Mouse (Mus musculus): ENCODE measurements around the gene Rnf224. TPM values are rescaled to one million over a fixed set of nuclear protein-coding genes. Genes with fewer than 3 reads are reported as not detected.

Rnf224 gene
- total RNA-seq, 2 experiments from 2014 or later: not detected

DNA sequence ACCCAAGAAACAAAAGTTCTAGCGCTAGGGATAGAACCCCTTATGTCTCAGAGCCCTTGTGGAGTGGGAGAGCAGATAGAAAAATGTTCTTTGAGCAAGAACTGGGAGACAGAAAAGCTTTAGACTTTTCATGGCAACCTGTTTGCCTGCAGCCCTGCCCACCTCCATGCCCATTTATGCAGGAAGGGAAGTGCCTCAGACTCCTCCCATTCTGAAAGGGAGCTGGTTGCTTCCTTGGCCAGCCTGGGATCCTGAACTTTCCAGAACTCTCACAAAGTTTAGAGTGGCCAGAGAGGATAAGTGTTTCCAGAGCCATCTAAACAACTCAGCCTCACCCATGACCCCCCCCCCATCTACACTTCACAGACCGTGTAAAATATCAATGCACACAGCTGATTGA is 39.4 kb downstream of the Rnf224 start:
- intact Hi-C loops (cut with DNase I): no loop called here
- DNase-seq: peak in 1 of 2 experiments; percentile 9

DNA sequence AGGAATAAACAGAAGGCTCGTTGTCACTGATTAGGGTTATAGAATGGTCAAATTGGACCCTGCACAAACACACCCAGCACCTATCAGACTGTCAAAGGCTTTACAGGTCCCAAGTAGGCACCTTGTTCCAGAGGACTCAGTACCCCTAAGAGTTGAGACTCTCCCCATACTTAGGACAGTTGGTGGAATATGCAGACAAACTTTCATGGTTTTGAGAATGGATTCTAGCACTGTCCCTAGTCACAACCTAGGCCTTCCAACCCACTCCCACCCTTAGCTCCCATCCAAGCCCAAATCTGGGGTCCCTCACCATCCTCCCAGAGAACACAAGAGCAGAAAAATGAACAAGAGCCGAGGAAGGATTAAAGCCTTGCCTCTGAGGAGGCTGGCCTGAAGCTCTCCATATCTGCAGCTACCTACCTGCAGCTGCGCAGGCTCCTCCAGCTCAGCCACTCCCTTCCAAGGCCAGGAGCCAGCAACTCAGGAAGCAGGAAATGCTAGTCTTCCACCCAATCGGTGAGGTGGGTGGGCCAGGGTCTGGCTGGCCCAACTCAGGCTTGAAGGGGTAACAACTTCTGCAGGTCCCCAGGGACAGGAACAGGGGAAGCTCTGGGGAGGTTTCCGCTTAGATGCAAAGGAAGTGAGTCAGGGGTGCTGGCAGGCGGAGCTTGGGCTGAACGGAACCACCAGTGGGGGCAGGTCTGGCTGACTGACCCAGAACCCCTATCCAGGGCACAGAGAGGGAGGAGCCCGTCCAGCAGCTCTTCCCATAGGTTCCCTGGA is 40.2 kb downstream of the Rnf224 start, which contains the start of gene Tor4a:
Tor4a (minus strand) TSS at position 715 of the 783 bp plus-strand sequence.
- intact Hi-C loops (cut with DNase I): no loop called here

DNA sequence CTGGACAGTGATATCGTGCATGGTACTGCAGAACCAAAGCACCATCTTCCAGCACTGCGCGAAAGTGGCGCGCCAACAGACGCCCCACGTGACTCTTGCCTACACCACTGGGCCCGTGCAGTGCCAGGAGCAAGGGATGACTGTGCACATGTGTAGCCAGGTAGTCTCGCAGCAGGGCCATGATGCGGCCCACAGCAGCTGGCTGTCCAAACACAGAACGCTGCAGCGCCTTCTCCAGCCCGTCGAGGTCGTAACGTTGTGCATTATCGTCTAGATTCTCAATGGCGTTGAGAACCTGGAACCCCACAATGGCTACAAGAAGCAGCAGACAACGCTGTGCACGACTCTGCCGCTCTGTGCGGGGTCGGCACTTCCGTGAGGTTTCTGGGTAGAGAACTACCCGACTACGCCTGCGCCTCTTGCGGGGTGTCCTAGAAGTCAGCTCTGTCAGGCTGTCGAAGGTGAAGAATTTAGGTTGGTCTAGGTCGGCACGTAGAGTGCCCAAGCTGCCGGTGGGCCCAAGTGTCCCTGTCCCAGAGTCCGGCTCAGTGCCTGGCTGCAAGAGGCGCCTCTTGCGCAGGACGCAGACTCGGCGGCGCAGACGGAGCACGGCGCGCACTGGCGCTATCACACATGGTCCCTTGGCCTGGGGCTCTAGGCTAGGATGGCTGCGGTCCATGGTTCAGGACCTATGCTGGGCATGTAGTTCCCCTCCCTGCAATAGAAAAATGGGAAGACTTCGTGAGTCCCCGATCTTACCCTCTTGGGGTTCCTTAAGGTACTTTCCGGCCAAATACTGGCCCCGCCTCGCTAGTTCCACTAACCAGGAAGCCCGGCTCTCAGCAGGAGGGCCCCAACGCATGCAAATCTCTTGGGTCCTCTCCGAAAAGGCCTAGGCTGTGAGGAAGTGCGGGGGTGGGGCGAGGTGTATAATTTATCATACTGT is 41.1 kb downstream of the Rnf224 start:
- intact Hi-C loops (cut with DNase I): no loop called here
- peak; percentile 74 to 75 for DNase-seq

More for the DNA sequence above, 40.2 kb downstream of the Rnf224 start, which contains the start of gene Tor4a:
- peak; percentile 85 for DNase-seq

DNA sequence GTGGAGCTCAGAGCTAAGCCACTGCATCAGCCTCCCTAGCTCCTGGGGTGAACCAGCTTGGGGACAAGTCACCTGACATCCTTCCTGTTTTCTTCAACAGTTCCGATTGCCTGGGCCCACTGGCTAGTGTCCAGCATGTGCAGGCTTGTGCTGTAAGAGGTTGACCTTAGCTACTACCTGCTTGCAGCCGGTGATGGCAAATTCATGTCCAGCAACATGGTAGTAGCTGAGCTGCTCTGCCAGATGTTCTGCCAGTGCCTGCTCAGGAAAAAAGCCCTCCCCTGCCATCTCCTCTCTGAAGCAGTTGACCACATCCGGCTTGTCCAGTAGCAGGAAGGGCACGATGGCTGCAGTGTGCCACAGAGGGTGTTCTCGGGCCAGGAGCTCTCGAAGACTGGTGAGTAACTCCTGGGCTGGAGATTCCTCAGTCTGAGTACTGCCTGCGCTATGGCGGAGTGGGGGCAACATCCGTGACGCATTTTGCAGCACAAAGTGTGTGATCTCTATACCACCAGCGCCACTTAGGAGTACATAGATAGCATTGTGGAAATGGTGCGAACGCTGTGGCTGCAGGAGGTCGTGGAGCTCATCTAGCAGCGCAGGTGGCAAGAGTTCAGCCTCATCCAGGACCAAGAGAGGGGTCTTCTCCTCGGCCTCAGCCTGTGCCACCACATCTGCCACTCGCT is 42.0 kb downstream of the Rnf224 start:
- intact Hi-C loops (cut with DNase I): loop anchor here (1.0 kb wide), 1 partner anchor 34 kb away; no protein-coding TSS in a partner anchor
- peak in 1 of 2 experiments; percentile 25 for DNase-seq

DNA sequence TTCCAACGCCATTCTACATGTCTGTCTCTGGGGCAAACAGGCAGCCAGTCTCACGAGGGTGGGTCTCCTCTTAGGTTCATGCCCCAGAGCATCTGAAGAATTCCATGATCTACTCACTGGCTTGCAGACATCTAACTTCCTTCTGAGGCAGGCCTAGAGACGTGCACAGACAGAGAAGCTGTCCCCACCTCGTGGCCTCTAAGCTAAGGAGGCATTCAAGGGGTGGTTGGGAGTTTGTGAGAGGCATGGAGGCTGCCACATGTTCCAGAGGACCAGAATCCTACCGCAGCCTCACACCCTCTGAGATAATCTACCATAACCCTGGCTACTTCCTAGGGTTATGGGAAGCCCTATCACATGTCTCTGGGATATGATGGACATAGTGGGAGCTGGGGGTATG is 42.6 kb downstream of the Rnf224 start:
- DNase-seq: no peak
- intact Hi-C loops (cut with DNase I): loop anchor here (1.0 kb wide), 1 partner anchor 34 kb away; no protein-coding TSS in a partner anchor

DNA sequence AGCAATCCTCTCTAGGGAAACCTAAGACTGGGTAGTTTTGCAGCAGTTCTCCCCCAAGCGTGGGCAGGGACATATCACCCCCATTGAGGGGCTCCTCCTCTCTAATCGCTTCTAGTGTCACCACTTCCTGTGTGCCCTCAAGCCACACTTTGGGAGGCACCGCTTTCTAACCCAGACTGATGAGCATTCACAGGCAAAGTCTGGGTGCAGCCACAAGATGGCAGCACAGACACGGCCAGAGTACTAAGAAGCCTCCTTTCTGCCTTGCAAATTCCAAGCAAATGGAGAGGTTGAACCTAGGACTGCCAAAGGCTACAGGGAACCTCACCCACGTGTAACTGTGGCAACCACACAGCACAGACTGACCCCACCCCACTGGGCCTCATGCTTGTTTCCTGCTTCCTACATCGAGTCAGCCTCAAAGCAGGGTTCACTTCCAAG is 43.2 kb downstream of the Rnf224 start:
- intact Hi-C loops (cut with DNase I): loop anchor here (1.0 to 2.0 kb wide), 2 partner anchors 62 to 135 kb away; partner anchors contain the start of gene Tmem203
- DNase-seq: peak; percentile 87 to 89

DNA sequence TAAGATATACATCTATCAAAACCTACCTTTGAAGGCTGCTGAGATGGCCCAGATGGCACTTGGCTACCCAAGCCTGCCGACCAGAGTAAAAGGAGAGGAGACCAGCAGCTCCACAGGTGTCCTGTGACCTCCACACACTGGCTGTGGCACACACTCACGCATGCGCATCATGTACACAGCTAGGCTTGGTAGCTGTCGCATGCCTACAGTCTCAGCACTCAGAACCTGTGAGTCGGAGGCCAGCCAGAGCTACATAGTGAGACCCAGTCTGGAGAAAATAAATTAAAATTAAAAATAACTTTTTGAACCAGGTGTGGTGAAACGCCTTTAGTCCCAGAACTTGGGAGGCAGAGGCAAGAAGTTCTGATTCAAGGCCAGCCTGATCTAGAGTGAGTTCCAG is 48.7 kb downstream of the Rnf224 start:
- intact Hi-C loops (cut with DNase I): loop anchor here (1.0 to 2.0 kb wide), 2 partner anchors 61 to 89 kb away; no protein-coding TSS in a partner anchor
- no peak for DNase-seq

DNA sequence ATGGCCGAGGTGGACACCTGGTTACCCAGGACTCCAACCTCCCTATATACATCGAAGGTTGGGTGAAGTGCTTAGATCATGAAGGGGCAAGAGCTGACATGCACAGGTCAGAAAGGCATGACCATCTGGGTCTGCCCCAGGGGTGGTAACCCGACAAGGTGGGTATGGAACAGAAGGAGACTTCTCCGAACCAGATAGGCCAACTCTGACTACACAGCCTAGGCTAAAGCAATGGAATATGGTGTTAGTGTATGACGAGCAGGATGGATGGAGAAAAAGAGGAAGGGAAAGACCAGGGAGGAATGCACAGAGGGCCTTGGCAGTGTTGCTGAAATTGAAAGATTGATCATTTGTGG is 50.0 kb downstream of the Rnf224 start:
- DNase-seq: no peak
- intact Hi-C loops (cut with DNase I): loop anchor here (2.0 kb wide), 1 partner anchor 88 kb away; no protein-coding TSS in a partner anchor

DNA sequence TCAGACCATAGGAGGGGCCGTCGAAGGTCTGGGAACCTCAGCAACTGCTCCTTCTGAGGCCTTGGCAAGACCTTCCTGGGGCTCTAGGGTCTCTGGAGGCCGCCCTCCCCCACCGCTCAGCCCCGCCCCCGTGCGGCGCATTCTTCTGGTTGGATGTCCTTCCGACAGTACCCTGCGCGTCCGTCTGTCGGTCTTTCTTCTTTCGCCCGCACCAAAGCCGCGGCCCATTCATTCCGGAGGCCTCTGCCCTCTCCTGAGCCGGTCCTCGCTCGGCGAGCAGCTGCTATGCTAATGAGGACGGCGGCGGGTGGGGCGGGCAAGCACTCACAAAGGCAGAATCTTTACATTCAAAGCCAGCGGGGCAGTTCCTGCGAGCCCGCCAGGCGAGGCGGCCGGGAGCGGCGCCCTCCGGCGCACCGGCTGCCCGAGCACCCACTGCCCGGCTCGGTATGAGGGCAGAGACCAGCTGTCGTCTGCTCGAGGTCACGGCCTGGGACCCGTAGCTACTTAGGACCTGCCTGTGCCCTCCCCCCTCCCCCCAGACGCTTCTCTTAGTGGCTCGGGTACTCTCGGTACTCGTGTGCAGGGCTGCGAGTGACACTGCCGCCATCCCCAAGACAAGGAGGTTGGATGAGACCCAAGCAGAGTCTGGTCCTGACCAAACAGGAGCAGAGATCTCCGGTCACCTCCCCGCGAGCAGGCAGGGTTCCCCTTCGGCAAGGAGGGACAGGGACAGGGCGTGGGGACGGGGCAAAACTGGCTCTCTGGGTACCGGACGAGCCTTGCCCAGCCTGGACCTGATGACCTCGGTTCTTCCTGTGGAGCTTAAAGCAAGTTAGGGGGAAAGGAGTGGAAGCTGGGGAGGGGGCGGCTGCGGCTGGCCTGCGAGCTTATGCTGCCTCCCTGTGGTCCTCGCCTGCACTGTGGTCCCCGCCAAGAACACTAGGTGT is 50.7 kb downstream of the Rnf224 start:
- intact Hi-C loops (cut with DNase I): loop anchor here (2.0 kb wide), 1 partner anchor 87 kb away; no protein-coding TSS in a partner anchor
- DNase-seq: peak; percentile 59 to 64

DNA sequence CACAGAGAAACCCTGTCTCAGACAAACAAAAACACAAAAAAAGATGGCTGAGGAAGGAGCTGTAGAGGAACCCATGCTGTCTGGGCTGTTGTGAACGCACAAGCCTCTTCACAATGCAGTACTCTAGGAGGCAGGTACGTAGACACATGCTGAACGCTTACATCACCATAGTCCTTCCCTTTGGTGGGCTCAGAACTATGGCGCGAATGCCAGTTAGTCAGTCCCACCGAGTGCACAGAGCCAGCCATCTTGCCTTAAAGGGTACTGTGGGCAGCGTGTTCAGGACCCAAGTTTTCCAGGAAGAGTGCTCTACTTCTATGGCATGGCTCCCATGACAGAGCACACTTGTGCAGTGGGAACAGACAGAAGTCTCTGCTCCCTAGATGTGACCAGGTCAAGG is 52.1 kb downstream of the Rnf224 start:
- intact Hi-C loops (cut with DNase I): loop anchor here (5.0 kb wide), 1 partner anchor 42 kb away; no protein-coding TSS in a partner anchor
- DNase-seq: no peak

Other genes starting within 250 kb of the Rnf224 start
- gene Nsmf, start 182.4 kb downstream of the Rnf224 start, total RNA-seq (2021): 10 to 100 TPM; 37.5 to 39.1 TPM
- not detected for gene Entpd8, start 156.5 kb downstream of the Rnf224 start, total RNA-seq (2021)
- not detected for gene Noxa1, start 141.6 kb downstream of the Rnf224 start, total RNA-seq (2021)
- gene Nrarp, start 56.0 kb downstream of the Rnf224 start, total RNA-seq (2021): 10 to 100 TPM; 23.9 to 25.1 TPM
- gene Tor4a, start 39.9 kb downstream of the Rnf224 start, total RNA-seq (2021): 1 to 10 TPM; 5.6 to 6.5 TPM
- 10 to 100 TPM; 40.7 to 46.0 TPM for gene Nelfb, start 25.3 kb downstream of the Rnf224 start, total RNA-seq (2021)
- gene Stpg3, start 22.1 kb downstream of the Rnf224 start, total RNA-seq (2021): not detected
- not detected for gene Fam166a, start 18.0 kb downstream of the Rnf224 start, total RNA-seq (2021)
- gene Tubb4b, start 12.1 kb downstream of the Rnf224 start, total RNA-seq (2021): 100 to 1,000 TPM; 258 to 286 TPM
- gene Slc34a3, start 2.4 kb downstream of the Rnf224 start, total RNA-seq (2021): not detected
- 1 to 10 TPM; 1.3 TPM for gene Rnf208, start 5.5 kb upstream of the Rnf224 start, total RNA-seq (2021)
- not detected for gene Cysrt1, start 5.7 kb upstream of the Rnf224 start, total RNA-seq (2021)
- 1 to 10 TPM; 1.4 to 1.7 TPM for gene AL732309.1, start 10.1 kb upstream of the Rnf224 start, total RNA-seq (2021)
- 10 to 100 TPM; 16.4 to 18.2 TPM for gene Tmem203, start 18.7 kb upstream of the Rnf224 start, total RNA-seq (2021)
- gene Tprn, start 25.8 kb upstream of the Rnf224 start, total RNA-seq (2021): 1 to 10 TPM; 5.0 to 7.5 TPM
- 10 to 100 TPM; 49.4 to 55.2 TPM for gene Ssna1, start 35.7 kb upstream of the Rnf224 start, total RNA-seq (2021)
- gene Anapc2, start 35.7 kb upstream of the Rnf224 start, total RNA-seq (2021): 10 to 100 TPM; 48.6 to 54.0 TPM
- not detected for gene Tmem210, start 51.4 kb upstream of the Rnf224 start, total RNA-seq (2021)
- not detected for gene Lrrc26, start 53.1 kb upstream of the Rnf224 start, total RNA-seq (2021)
- gene Grin1, start 82.4 kb upstream of the Rnf224 start, total RNA-seq (2021): not detected
- 10 to 100 TPM; 28.2 TPM for gene Man1b1, start 95.6 kb upstream of the Rnf224 start, total RNA-seq (2021)
- 1 to 10 TPM; 3.6 to 3.8 TPM for gene Dpp7, start 119.6 kb upstream of the Rnf224 start, total RNA-seq (2021)
- 1 to 10 TPM; 7.1 to 9.4 TPM for gene Uap1l1, start 128.9 kb upstream of the Rnf224 start, total RNA-seq (2021)
- 1 to 10 TPM; 2.8 to 4.7 TPM for gene Sapcd2, start 135.5 kb upstream of the Rnf224 start, total RNA-seq (2021)
- 10 to 100 TPM; 14.9 to 17.2 TPM for gene Entpd2, start 159.1 kb upstream of the Rnf224 start, total RNA-seq (2021)
- gene Npdc1, start 162.6 kb upstream of the Rnf224 start, total RNA-seq (2021): 10 to 100 TPM; 37.9 to 39.7 TPM
- gene Fut7, start 186.5 kb upstream of the Rnf224 start, total RNA-seq (2021): under 1 TPM in 1 of 2 experiments, not detected in 1; 0.12 TPM
- 10 to 100 TPM; 21.2 to 21.9 TPM for gene Abca2, start 191.9 kb upstream of the Rnf224 start, total RNA-seq (2021)
- gene Clic3, start 220.1 kb upstream of the Rnf224 start, total RNA-seq (2021): 1 to 10 TPM; 3.3 to 3.7 TPM
- 10 to 100 TPM; 33.3 to 39.5 TPM for gene Paxx, start 224.3 kb upstream of the Rnf224 start, total RNA-seq (2021)
- 100 to 1,000 TPM in 1 of 2 experiments, 10 to 100 TPM in 1; 75.1 to 110 TPM for gene Ptgds, start 233.3 kb upstream of the Rnf224 start, total RNA-seq (2021)